Mouse (Mus musculus) left cerebral cortex, postnatal 36 days (tissue): Measurements from ENCODE around the gene 0610030E20Rik. TPM values are rescaled to one million over a fixed set of nuclear protein-coding genes. Genes with fewer than 3 reads are reported as not detected.

Source experiments
- DNase-seq, 2 experiments: peaks; one replicate each; pipeline ENCODE4 v3.0.0; 2021 to 2022; ENCODE audit warnings: low spot score in 2 of 2, mixed read lengths in 1 of 2
- intact Hi-C: fragments of 180-260 bp; cut with DNase I; formaldehyde crosslinking; loops from one replicate; pipeline ENCODE4 v1.15.1; 2025
- total RNA-seq, 2 experiments: library from RNA; stranded (reverse); gene quantifications; 2 replicates each; pipeline ENCODE4 v1.2.3; 2021

The 0610030E20Rik gene
- total RNA-seq, 2 experiments from 2014 or later, result 13.9 to 19.0 TPM

- DNase-seq, result no peak
- intact Hi-C loops, result no loop called here
These were observed 40.7 kb downstream of the 0610030E20Rik start for GRCm38 (mm10) chr6:72387816-72388215.

DNA sequence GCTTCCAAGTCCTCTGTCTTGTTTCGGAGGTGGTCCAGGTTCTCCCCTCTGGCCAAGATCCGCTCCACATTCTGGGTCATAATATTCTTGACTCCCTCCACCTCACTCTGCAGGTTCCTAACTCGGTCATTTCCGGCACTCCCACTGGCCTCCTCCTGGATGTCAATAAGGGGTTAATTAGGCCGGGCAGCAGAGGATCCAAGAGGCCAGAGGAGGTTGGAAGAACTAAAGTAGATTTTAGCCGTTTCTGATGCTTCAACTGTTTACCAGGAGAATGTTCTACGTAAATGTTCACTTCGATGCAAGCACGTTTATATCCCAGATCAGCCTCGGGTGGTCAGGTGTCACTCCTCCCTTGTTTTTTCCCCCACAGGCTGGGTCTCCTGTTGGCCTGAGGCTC lies 41.1 kb downstream of the 0610030E20Rik start:
- no peak for DNase-seq
- intact Hi-C loops, result no loop called here

DNA sequence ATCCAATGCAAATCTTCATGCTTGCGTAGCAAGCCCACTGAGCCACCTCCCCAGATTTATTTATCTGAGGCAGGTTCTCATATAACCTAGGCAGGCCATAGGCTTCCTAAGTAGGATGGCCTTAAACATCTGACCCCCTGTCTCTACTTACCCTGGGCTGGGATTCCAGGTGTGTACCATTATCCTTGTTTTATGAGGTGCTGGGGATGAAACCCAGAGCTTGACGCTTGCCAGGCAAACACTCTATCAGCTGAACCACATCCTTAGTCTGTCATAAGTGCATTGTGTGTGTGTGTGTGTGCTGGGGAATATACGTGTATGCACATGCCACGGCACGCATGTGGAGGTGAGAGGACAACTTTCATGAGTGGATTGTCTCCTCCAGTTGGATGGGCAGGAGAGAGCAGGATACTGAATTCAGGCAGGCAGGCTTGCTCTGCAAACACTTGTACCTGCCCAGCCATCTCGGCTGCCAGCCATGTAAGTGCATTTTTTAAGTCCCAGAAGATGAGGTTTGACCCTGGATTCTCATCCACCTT lies 41.7 kb downstream of the 0610030E20Rik start:
- intact Hi-C loops, result no loop called here
- DNase-seq, result no peak

DNA sequence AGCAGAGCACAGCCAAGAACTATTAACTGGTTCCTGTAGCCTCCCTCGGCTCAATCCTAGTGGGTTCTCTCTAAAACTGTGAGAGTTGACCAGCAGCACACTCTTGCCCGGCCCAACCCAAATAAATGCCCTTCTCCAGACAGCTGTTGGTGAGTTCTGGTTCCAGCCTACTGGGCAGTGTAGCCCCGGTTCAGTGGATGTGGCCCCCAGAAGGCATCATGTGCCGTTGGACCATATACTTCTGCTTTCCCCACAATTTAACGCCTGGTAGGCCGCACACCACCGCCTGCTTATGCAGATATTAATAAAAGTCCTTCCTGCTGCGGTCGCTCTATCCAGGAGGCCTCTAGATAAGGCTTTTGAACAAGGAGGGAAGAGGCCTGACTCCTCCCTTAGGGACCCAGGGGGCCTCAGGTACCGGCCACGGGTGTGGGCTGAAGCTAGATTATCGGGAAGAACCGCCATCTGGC lies 42.4 kb downstream of the 0610030E20Rik start:
- intact Hi-C loops, result no loop called here
- no peak for DNase-seq

DNA sequence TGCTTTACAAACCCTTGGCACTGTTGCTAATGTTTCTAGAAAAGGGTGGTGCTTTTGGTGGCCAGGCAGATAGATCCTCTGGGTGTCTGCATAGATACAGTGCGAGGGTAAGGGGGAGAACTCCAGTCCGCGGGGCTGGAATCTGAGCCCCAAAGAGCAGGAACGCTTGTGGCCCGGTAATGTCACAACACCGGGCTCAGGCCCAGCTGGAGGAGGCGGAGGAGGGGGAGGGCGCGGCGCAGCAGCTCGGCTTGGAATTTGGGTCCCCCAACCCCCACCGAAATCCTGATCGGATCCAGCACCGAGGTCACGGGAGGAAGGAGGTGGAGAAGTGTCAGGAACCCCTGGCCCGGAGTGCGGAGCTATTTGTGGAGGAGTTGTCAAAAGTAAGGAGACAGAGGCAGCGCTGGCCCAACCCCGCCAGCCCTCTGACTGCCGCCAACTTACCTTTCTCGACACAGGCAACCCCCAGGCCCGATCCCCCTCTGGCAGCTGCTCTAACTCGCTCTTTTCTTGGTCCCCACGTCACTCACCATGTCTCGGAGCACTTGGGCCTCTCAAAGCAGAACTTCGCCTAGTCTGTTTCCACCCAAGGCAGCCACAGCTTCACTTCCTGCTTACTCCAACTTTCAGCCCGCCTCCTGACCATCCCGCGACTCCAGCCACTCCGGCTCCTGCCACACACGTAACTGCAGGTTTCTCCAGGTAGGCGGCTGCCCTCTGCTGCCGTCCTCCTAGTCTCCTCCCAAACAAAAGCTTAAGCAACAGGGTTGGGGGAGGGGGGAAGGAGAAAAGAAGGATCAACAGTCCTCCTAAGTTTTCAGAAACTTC lies 43.0 kb downstream of the 0610030E20Rik start, which contains the start of gene Vamp8:
TSS of gene Vamp8 (minus strand) at position 763 of the 831 bp plus-strand sequence.
- intact Hi-C loops, result no loop called here
- DNase-seq, result peak in 1 of 2 experiments; percentile 39

GRCm38 (mm10) chr6:72390795-72391521 lies 43.8 kb downstream of the 0610030E20Rik start:
- intact Hi-C loops, result no loop called here

GRCm38 (mm10) chr6:72392341-72392740 lies 45.2 kb downstream of the 0610030E20Rik start:
- intact Hi-C loops, result no loop called here
- no peak for DNase-seq

More at GRCm38 (mm10) chr6:72390795-72391521, 43.8 kb downstream of the 0610030E20Rik start:
- DNase-seq, result no peak

DNA sequence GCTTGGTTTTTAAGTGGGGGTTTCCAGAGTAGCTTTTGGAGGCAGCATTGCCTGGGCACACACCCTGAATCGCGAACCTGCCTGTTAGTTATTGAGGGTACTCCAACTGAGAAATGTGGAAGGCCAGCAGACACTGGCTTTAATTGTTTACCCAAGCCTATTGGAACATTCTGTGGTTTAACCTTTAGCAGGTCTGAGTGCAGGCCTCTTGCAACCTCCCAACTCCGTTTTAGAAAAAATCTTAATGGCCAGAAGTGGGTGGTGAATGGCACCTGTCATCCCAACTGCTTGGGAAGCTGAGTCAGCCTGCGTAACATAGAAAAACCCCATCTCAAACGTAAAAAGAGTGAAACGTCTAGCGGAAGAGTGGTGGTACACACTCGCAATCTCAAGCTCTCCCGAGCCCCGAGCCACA lies 49.7 kb downstream of the 0610030E20Rik start:
- intact Hi-C loops, result no loop called here
- no peak for DNase-seq

DNA sequence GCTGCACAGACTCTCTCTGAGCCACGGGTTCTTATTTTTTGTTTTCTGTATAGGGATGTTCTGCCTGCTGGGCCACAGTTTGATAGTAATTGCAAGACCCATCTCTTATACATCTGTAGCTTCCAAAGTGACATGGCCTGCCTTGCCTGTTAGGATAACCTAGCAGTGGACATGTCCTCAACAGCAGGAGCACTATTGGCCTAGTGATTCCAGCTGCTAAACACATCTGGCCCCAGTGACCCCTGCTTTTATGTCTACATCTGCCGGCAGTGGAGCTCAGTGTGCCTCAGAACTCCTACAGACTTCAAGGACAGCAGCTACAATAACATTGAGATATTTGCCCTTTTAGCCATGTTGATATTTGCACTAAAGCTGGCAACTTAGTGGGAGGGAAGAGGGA lies 52.9 kb downstream of the 0610030E20Rik start:
- intact Hi-C loops, result no loop called here
- DNase-seq, result no peak

- intact Hi-C loops, result no loop called here
- peak; percentile 46 to 63 for DNase-seq
These were observed 54.8 kb downstream of the 0610030E20Rik start for GRCm38 (mm10) chr6:72401875-72402274.

Other genes starting within 250 kb of the 0610030E20Rik start
- 100 to 1,000 TPM; 151 to 177 TPM for gene St3gal5, start 249.7 kb upstream of the 0610030E20Rik start, total RNA-seq
- 1 to 10 TPM; 1.1 to 1.8 TPM for gene Atoh8, start 111.7 kb upstream of the 0610030E20Rik start, total RNA-seq
- gene Sftpb, start 42.7 kb upstream of the 0610030E20Rik start, total RNA-seq, result not detected
- 10 to 100 TPM; 33.0 to 33.8 TPM for gene Usp39, start 2.1 kb upstream of the 0610030E20Rik start, total RNA-seq
- 1 to 10 TPM; 9.0 to 9.9 TPM for gene Tmem150a, start 8.1 kb downstream of the 0610030E20Rik start, total RNA-seq
- gene Rnf181, start 19.6 kb downstream of the 0610030E20Rik start, total RNA-seq, result 10 to 100 TPM; 71.6 to 76.2 TPM
- gene Vamp5, start 33.2 kb downstream of the 0610030E20Rik start, total RNA-seq, result 1 to 10 TPM; 4.0 to 4.3 TPM
- gene Vamp8, start 43.4 kb downstream of the 0610030E20Rik start, total RNA-seq, result 10 to 100 TPM; 12.6 to 13.8 TPM
- 10 to 100 TPM; 21.7 to 27.0 TPM for gene Ggcx, start 67.0 kb downstream of the 0610030E20Rik start, total RNA-seq
- 100 to 1,000 TPM; 164 to 176 TPM for gene Mat2a, start 92.2 kb downstream of the 0610030E20Rik start, total RNA-seq
- gene Sh2d6, start 174.4 kb downstream of the 0610030E20Rik start, total RNA-seq, result under 1 TPM; 0.54 to 0.72 TPM
- gene Capg, start 197.1 kb downstream of the 0610030E20Rik start, total RNA-seq, result 1 to 10 TPM; 2.2 to 3.1 TPM